Mouse (Mus musculus): ENCODE results near the gene S100a2. TPM values are rescaled to one million over a fixed set of nuclear protein-coding genes. Genes with fewer than 3 reads are reported as not detected.

Gene S100a2
- polyA plus RNA-seq, 1 experiment from 2014 or later, result not detected

- H3K36me3 ChIP-seq (ENCODE audit: control insufficient read depth, insufficient read depth, low read length), result no peaks in the 10 kb centered on the region
- 0 out of 2 replicates have a peak, but pooled peaks cover 3% of the 10 kb centered on the region for H3K9me3 ChIP-seq (ENCODE audit: control insufficient read depth, low read length)
- no peak overlapping the region for H3K9ac ChIP-seq (ENCODE audit: low read depth, low read length)
- ATAC-seq (ENCODE audit: low read depth), result peak; percentile 5; the same call in 1 of the 2 replicates
- WGBS, result 86% methylated on average over 11 of the region's 11 CpGs
- no peak for DNase-seq (ENCODE audit: low spot score)
- no peak overlapping the region for H3K27ac ChIP-seq (replicated peaks; ENCODE audit: low read depth, low read length)
- H3K4me1 ChIP-seq (ENCODE audit: control insufficient read depth, insufficient read depth, low read length), result peaks cover 20% of the 10 kb centered on the region
- H3K4me2 ChIP-seq (ENCODE audit: low read depth, low read length), result peak overlapping the region; percentile 75
- no peak overlapping the region for H3K4me3 ChIP-seq (ENCODE audit: low read depth, low read length)
- H3K27me3 ChIP-seq (replicated peaks; ENCODE audit: control insufficient read depth, insufficient read depth, low read length), result no peaks in the 10 kb centered on the region
These were observed 24.7 kb downstream of the S100a2 start for GRCm38 (mm10) chr3:90614611-90615251.

- Histone ChIP-seq H3K27me3 (replicated peaks; ENCODE audit: control insufficient read depth, insufficient read depth, low read length) (no peaks in the 10 kb centered on the region), H3K4me3 (ENCODE audit: low read depth, low read length) (no peak overlapping the region), H3K27ac (replicated peaks; ENCODE audit: low read depth, low read length) (no peak overlapping the region), H3K36me3 (ENCODE audit: control insufficient read depth, insufficient read depth, low read length) (no peaks in the 10 kb centered on the region), H3K9ac (ENCODE audit: low read depth, low read length) (no peak overlapping the region), H3K4me1 (ENCODE audit: control insufficient read depth, insufficient read depth, low read length) (peaks cover 20% of the 10 kb centered on the region), H3K4me2 (ENCODE audit: low read depth, low read length) (peak overlapping the region; percentile 25), H3K9me3 (ENCODE audit: control insufficient read depth, low read length) (0 out of 2 replicates have a peak, but pooled peaks cover 3% of the 10 kb centered on the region)
- ATAC-seq (ENCODE audit: low read depth) (peak; percentile 84), DNase-seq (ENCODE audit: low spot score) (peak; percentile 88)
- 10% methylated on average over 7 of the region's 7 CpGs for WGBS
These were observed 25.4 kb downstream of the S100a2 start for GRCm38 (mm10) chr3:90615415-90615814.

GRCm38 (mm10) chr3:90615911-90616310 is 25.9 kb downstream of the S100a2 start:
- Histone ChIP-seq H3K9ac (ENCODE audit: low read depth, low read length) (no peak overlapping the region), H3K27me3 (replicated peaks; ENCODE audit: control insufficient read depth, insufficient read depth, low read length) (no peaks in the 10 kb centered on the region), H3K4me2 (ENCODE audit: low read depth, low read length) (peak overlapping the region; percentile 25; the same call in 1 of the 2 replicates), H3K4me1 (ENCODE audit: control insufficient read depth, insufficient read depth, low read length) (peaks cover 20% of the 10 kb centered on the region), H3K27ac (replicated peaks; ENCODE audit: low read depth, low read length) (no peak overlapping the region), H3K36me3 (ENCODE audit: control insufficient read depth, insufficient read depth, low read length) (no peaks in the 10 kb centered on the region), H3K4me3 (ENCODE audit: low read depth, low read length) (no peak overlapping the region), H3K9me3 (ENCODE audit: control insufficient read depth, low read length) (0 out of 2 replicates have a peak, but pooled peaks cover 3% of the 10 kb centered on the region)
- WGBS, result 80% methylated on average over 1 of the region's 1 CpGs
- ATAC-seq (ENCODE audit: low read depth) (no peak), DNase-seq (ENCODE audit: low spot score) (no peak)

- 16% methylated on average over 1 of the region's 1 CpGs for WGBS
- Histone ChIP-seq H3K36me3 (ENCODE audit: control insufficient read depth, insufficient read depth, low read length) (no peaks in the 10 kb centered on the region), H3K4me1 (ENCODE audit: control insufficient read depth, insufficient read depth, low read length) (peaks cover 20% of the 10 kb centered on the region), H3K27ac (replicated peaks; ENCODE audit: low read depth, low read length) (no peak overlapping the region), H3K9ac (ENCODE audit: low read depth, low read length) (no peak overlapping the region), H3K4me3 (ENCODE audit: low read depth, low read length) (no peak overlapping the region), H3K4me2 (ENCODE audit: low read depth, low read length) (no peak overlapping the region), H3K27me3 (replicated peaks; ENCODE audit: control insufficient read depth, insufficient read depth, low read length) (no peaks in the 10 kb centered on the region), H3K9me3 (ENCODE audit: control insufficient read depth, low read length) (0 out of 2 replicates have a peak, but pooled peaks cover 3% of the 10 kb centered on the region)
- DNase-seq (ENCODE audit: low spot score) (no peak), ATAC-seq (ENCODE audit: low read depth) (no peak)
These were observed 27.5 kb downstream of the S100a2 start for GRCm38 (mm10) chr3:90617586-90617985.

GRCm38 (mm10) chr3:90621552-90621951 is 31.5 kb downstream of the S100a2 start:
- WGBS, result 55% methylated on average over 7 of the region's 7 CpGs

GRCm38 (mm10) chr3:90623435-90624071 is 33.5 kb downstream of the S100a2 start:
- no peak overlapping the region for H3K27ac ChIP-seq (replicated peaks; ENCODE audit: low read depth, low read length)
- no peak overlapping the region for H3K9ac ChIP-seq (ENCODE audit: low read depth, low read length)
- DNase-seq (ENCODE audit: low spot score) (peak; percentile 91), ATAC-seq (ENCODE audit: low read depth) (peak; percentile 87)
- H3K36me3 ChIP-seq (ENCODE audit: control insufficient read depth, insufficient read depth, low read length), result no peaks in the 10 kb centered on the region
- no peak overlapping the region for H3K4me3 ChIP-seq (ENCODE audit: low read depth, low read length)
- no peak overlapping the region for H3K4me2 ChIP-seq (ENCODE audit: low read depth, low read length)
- 9% methylated on average over 2 of the region's 2 CpGs for WGBS
- H3K27me3 ChIP-seq (replicated peaks; ENCODE audit: control insufficient read depth, insufficient read depth, low read length), result no peaks in the 10 kb centered on the region
- no peaks in the 10 kb centered on the region for H3K9me3 ChIP-seq (ENCODE audit: control insufficient read depth, low read length)
- peaks cover 8% of the 10 kb centered on the region; the same call in 1 of the 2 replicates for H3K4me1 ChIP-seq (ENCODE audit: control insufficient read depth, insufficient read depth, low read length)

More at GRCm38 (mm10) chr3:90621552-90621951, 31.5 kb downstream of the S100a2 start:
- Histone ChIP-seq H3K4me2 (ENCODE audit: low read depth, low read length) (no peak overlapping the region), H3K4me3 (ENCODE audit: low read depth, low read length) (no peak overlapping the region), H3K9ac (ENCODE audit: low read depth, low read length) (no peak overlapping the region), H3K27ac (replicated peaks; ENCODE audit: low read depth, low read length) (no peak overlapping the region), H3K27me3 (replicated peaks; ENCODE audit: control insufficient read depth, insufficient read depth, low read length) (no peaks in the 10 kb centered on the region), H3K4me1 (ENCODE audit: control insufficient read depth, insufficient read depth, low read length) (peaks cover 8% of the 10 kb centered on the region; the same call in 1 of the 2 replicates), H3K9me3 (ENCODE audit: control insufficient read depth, low read length) (0 out of 2 replicates have a peak, but pooled peaks cover 3% of the 10 kb centered on the region), H3K36me3 (ENCODE audit: control insufficient read depth, insufficient read depth, low read length) (no peaks in the 10 kb centered on the region)
- no peak for DNase-seq (ENCODE audit: low spot score)
- ATAC-seq (ENCODE audit: low read depth), result no peak

- DNase-seq (ENCODE audit: low spot score) (no peak), ATAC-seq (ENCODE audit: low read depth) (no peak)
- no peaks in the 10 kb centered on the region for H3K36me3 ChIP-seq (ENCODE audit: control insufficient read depth, insufficient read depth, low read length)
- peaks cover 8% of the 10 kb centered on the region; the same call in 1 of the 2 replicates for H3K4me1 ChIP-seq (ENCODE audit: control insufficient read depth, insufficient read depth, low read length)
- no peak overlapping the region for H3K4me3 ChIP-seq (ENCODE audit: low read depth, low read length)
- H3K9ac ChIP-seq (ENCODE audit: low read depth, low read length), result no peak overlapping the region
- 73% methylated on average over 5 of the region's 5 CpGs for WGBS
- H3K27ac ChIP-seq (replicated peaks; ENCODE audit: low read depth, low read length), result no peak overlapping the region
- no peaks in the 10 kb centered on the region for H3K9me3 ChIP-seq (ENCODE audit: control insufficient read depth, low read length)
- H3K4me2 ChIP-seq (ENCODE audit: low read depth, low read length), result no peak overlapping the region
- H3K27me3 ChIP-seq (replicated peaks; ENCODE audit: control insufficient read depth, insufficient read depth, low read length), result no peaks in the 10 kb centered on the region
These were observed 35.4 kb downstream of the S100a2 start for GRCm38 (mm10) chr3:90625496-90625895.

- no peaks in the 10 kb centered on the region for H3K27me3 ChIP-seq (replicated peaks; ENCODE audit: control insufficient read depth, insufficient read depth, low read length)
- ATAC-seq (ENCODE audit: low read depth), result no peak
- DNase-seq (ENCODE audit: low spot score), result no peak
- peaks cover 8% of the 10 kb centered on the region; the same call in 1 of the 2 replicates for H3K4me1 ChIP-seq (ENCODE audit: control insufficient read depth, insufficient read depth, low read length)
- H3K9ac ChIP-seq (ENCODE audit: low read depth, low read length), result no peak overlapping the region
- H3K27ac ChIP-seq (replicated peaks; ENCODE audit: low read depth, low read length), result no peak overlapping the region
- no peaks in the 10 kb centered on the region for H3K9me3 ChIP-seq (ENCODE audit: control insufficient read depth, low read length)
- H3K4me3 ChIP-seq (ENCODE audit: low read depth, low read length), result no peak overlapping the region
- H3K36me3 ChIP-seq (ENCODE audit: control insufficient read depth, insufficient read depth, low read length), result no peaks in the 10 kb centered on the region
- 66% methylated on average over 9 of the region's 9 CpGs for WGBS
- no peak overlapping the region for H3K4me2 ChIP-seq (ENCODE audit: low read depth, low read length)
These were observed 36.4 kb downstream of the S100a2 start for GRCm38 (mm10) chr3:90626266-90627021.
